Mouse (Mus musculus): ENCODE measurements around the gene Nckap5. TPM values are rescaled to one million over a fixed set of nuclear protein-coding genes. Genes with fewer than 3 reads are reported as not detected.

The Nckap5 gene
- polyA plus RNA-seq, 1 experiment from 2014 or later: 24.1 TPM

GRCm38 (mm10) chr1:126231199-126231598 is 599.4 kb downstream of the Nckap5 start:
- Histone ChIP-seq H3K4me2 (replicated peaks) (no peak overlapping the region), H3K9me3 (replicated peaks) (no peaks in the 10 kb centered on the region), H3K36me3 (no peaks in the 10 kb centered on the region), H3K9ac (no peak overlapping the region), H3K27ac (no peak overlapping the region), H3K4me1 (no peaks in the 10 kb centered on the region), H3K4me3 (no peak overlapping the region), H3K27me3 (no peaks in the 10 kb centered on the region)
- 78% methylated on average over 9 of the region's 9 CpGs for WGBS
- ATAC-seq (ENCODE audit: low FRiP score): no peak

- Histone ChIP-seq H3K4me1 (no peaks in the 10 kb centered on the region), H3K9me3 (replicated peaks) (no peaks in the 10 kb centered on the region), H3K4me2 (replicated peaks) (no peak overlapping the region), H3K4me3 (no peak overlapping the region), H3K36me3 (no peaks in the 10 kb centered on the region), H3K27me3 (no peaks in the 10 kb centered on the region), H3K9ac (no peak overlapping the region), H3K27ac (no peak overlapping the region)
- 86% methylated on average over 6 of the region's 6 CpGs for WGBS
- ATAC-seq (ENCODE audit: low FRiP score): no peak
Observed at GRCm38 (mm10) chr1:126210212-126210611, 620.4 kb downstream of the Nckap5 start.

GRCm38 (mm10) chr1:126209743-126210142 is 620.9 kb downstream of the Nckap5 start:
- H3K4me2 ChIP-seq (replicated peaks): no peak overlapping the region
- 85% methylated on average over 5 of the region's 5 CpGs for WGBS
- ATAC-seq (ENCODE audit: low FRiP score): no peak

GRCm38 (mm10) chr1:126209131-126209530 is 621.5 kb downstream of the Nckap5 start:
- no peaks in the 10 kb centered on the region for H3K9me3 ChIP-seq (replicated peaks)
- WGBS: 80% methylated on average over 7 of the region's 7 CpGs
- H3K4me1 ChIP-seq: no peaks in the 10 kb centered on the region
- H3K36me3 ChIP-seq: no peaks in the 10 kb centered on the region
- H3K27me3 ChIP-seq: no peaks in the 10 kb centered on the region
- H3K9ac ChIP-seq: no peak overlapping the region
- H3K4me2 ChIP-seq (replicated peaks): no peak overlapping the region
- ATAC-seq (ENCODE audit: low FRiP score): no peak
- H3K4me3 ChIP-seq: no peak overlapping the region
- H3K27ac ChIP-seq: no peak overlapping the region

More at GRCm38 (mm10) chr1:126209743-126210142, 620.9 kb downstream of the Nckap5 start:
- no peaks in the 10 kb centered on the region for H3K36me3 ChIP-seq
- H3K4me3 ChIP-seq: no peak overlapping the region
- H3K9me3 ChIP-seq (replicated peaks): no peaks in the 10 kb centered on the region
- no peaks in the 10 kb centered on the region for H3K4me1 ChIP-seq
- H3K9ac ChIP-seq: no peak overlapping the region
- no peak overlapping the region for H3K27ac ChIP-seq
- H3K27me3 ChIP-seq: no peaks in the 10 kb centered on the region

GRCm38 (mm10) chr1:126196937-126197336 is 633.7 kb downstream of the Nckap5 start:
- no peak overlapping the region for H3K9ac ChIP-seq
- no peaks in the 10 kb centered on the region for H3K4me1 ChIP-seq
- no peak overlapping the region for H3K27ac ChIP-seq
- no peaks in the 10 kb centered on the region for H3K36me3 ChIP-seq
- no peaks in the 10 kb centered on the region for H3K9me3 ChIP-seq (replicated peaks)
- H3K27me3 ChIP-seq: no peaks in the 10 kb centered on the region
- no peak for ATAC-seq (ENCODE audit: low FRiP score)
- H3K4me3 ChIP-seq: no peak overlapping the region
- no peak overlapping the region for H3K4me2 ChIP-seq (replicated peaks)

GRCm38 (mm10) chr1:126190353-126190752 is 640.2 kb downstream of the Nckap5 start:
- Histone ChIP-seq H3K27me3 (no peaks in the 10 kb centered on the region), H3K4me1 (no peaks in the 10 kb centered on the region), H3K9me3 (replicated peaks) (no peaks in the 10 kb centered on the region), H3K36me3 (no peaks in the 10 kb centered on the region), H3K27ac (no peak overlapping the region), H3K9ac (no peak overlapping the region), H3K4me2 (replicated peaks) (no peak overlapping the region), H3K4me3 (no peak overlapping the region)
- WGBS: 83% methylated on average over 4 of the region's 4 CpGs
- no peak for ATAC-seq (ENCODE audit: low FRiP score)

GRCm38 (mm10) chr1:126183751-126184150 is 646.8 kb downstream of the Nckap5 start:
- WGBS: 89% methylated on average over 7 of the region's 7 CpGs
- ATAC-seq (ENCODE audit: low FRiP score): no peak

GRCm38 (mm10) chr1:126168579-126168978 is 662.0 kb downstream of the Nckap5 start:
- Histone ChIP-seq H3K4me3 (no peak overlapping the region), H3K4me1 (peaks cover 9% of the 10 kb centered on the region), H3K9me3 (replicated peaks) (no peaks in the 10 kb centered on the region), H3K4me2 (replicated peaks) (no peak overlapping the region), H3K36me3 (no peaks in the 10 kb centered on the region), H3K27me3 (no peaks in the 10 kb centered on the region), H3K9ac (no peak overlapping the region), H3K27ac (no peak overlapping the region)
- 46% methylated on average over 1 of the region's 1 CpGs for WGBS
- 0 out of 2 replicates have a peak, but pooled peaks have one; percentile 37 for ATAC-seq (ENCODE audit: low FRiP score)

More at GRCm38 (mm10) chr1:126183751-126184150, 646.8 kb downstream of the Nckap5 start:
- H3K4me1 ChIP-seq: no peaks in the 10 kb centered on the region
- no peak overlapping the region for H3K9ac ChIP-seq
- H3K4me3 ChIP-seq: no peak overlapping the region
- no peaks in the 10 kb centered on the region for H3K27me3 ChIP-seq
- no peak overlapping the region for H3K4me2 ChIP-seq (replicated peaks)
- no peaks in the 10 kb centered on the region for H3K36me3 ChIP-seq
- H3K27ac ChIP-seq: no peak overlapping the region
- H3K9me3 ChIP-seq (replicated peaks): no peaks in the 10 kb centered on the region

- WGBS: 27% methylated on average over 2 of the region's 2 CpGs
- no peak overlapping the region for H3K27ac ChIP-seq
- peak; percentile 62 for ATAC-seq (ENCODE audit: low FRiP score)
- H3K36me3 ChIP-seq: no peaks in the 10 kb centered on the region
- H3K4me1 ChIP-seq: peaks cover 9% of the 10 kb centered on the region
- no peaks in the 10 kb centered on the region for H3K9me3 ChIP-seq (replicated peaks)
- H3K4me2 ChIP-seq (replicated peaks): no peak overlapping the region
- no peak overlapping the region for H3K4me3 ChIP-seq
- no peaks in the 10 kb centered on the region for H3K27me3 ChIP-seq
- H3K9ac ChIP-seq: no peak overlapping the region
Observed at GRCm38 (mm10) chr1:126168131-126168530, 662.5 kb downstream of the Nckap5 start.

GRCm38 (mm10) chr1:126167546-126167945 is 663.1 kb downstream of the Nckap5 start:
- peak overlapping the region; percentile 35; the same call in 1 of the 2 replicates for H3K27ac ChIP-seq
- no peak; the same call in 1 of the 2 replicates for ATAC-seq (ENCODE audit: low FRiP score)

GRCm38 (mm10) chr1:126159287-126159686 is 671.3 kb downstream of the Nckap5 start:
- ATAC-seq (ENCODE audit: low FRiP score): no peak

More at GRCm38 (mm10) chr1:126167546-126167945, 663.1 kb downstream of the Nckap5 start:
- H3K9ac ChIP-seq: no peak overlapping the region
- H3K4me2 ChIP-seq (replicated peaks): no peak overlapping the region
- 53% methylated on average over 7 of the region's 7 CpGs for WGBS
- H3K27me3 ChIP-seq: no peaks in the 10 kb centered on the region
- no peak overlapping the region for H3K4me3 ChIP-seq
- no peaks in the 10 kb centered on the region for H3K36me3 ChIP-seq
- no peaks in the 10 kb centered on the region for H3K9me3 ChIP-seq (replicated peaks)
- H3K4me1 ChIP-seq: peaks cover 9% of the 10 kb centered on the region

GRCm38 (mm10) chr1:126155816-126156215 is 674.8 kb downstream of the Nckap5 start:
- H3K27me3 ChIP-seq: no peaks in the 10 kb centered on the region
- whole genome bisulfite sequencing: 82% methylated on average over 5 of the region's 5 CpGs
- ATAC-seq (ENCODE audit: low FRiP score): no peak
- no peak overlapping the region for H3K4me2 ChIP-seq (replicated peaks)
- H3K27ac ChIP-seq: no peak overlapping the region
- H3K36me3 ChIP-seq: no peaks in the 10 kb centered on the region
- H3K4me3 ChIP-seq: no peak overlapping the region
- H3K4me1 ChIP-seq: no peaks in the 10 kb centered on the region
- H3K9me3 ChIP-seq (replicated peaks): no peaks in the 10 kb centered on the region
- no peak overlapping the region for H3K9ac ChIP-seq

More at GRCm38 (mm10) chr1:126159287-126159686, 671.3 kb downstream of the Nckap5 start:
- WGBS: 83% methylated on average over 6 of the region's 6 CpGs
- Histone ChIP-seq H3K9ac (no peak overlapping the region), H3K36me3 (no peaks in the 10 kb centered on the region), H3K4me3 (no peak overlapping the region), H3K9me3 (replicated peaks) (no peaks in the 10 kb centered on the region), H3K27me3 (no peaks in the 10 kb centered on the region), H3K4me2 (replicated peaks) (no peak overlapping the region), H3K27ac (no peak overlapping the region), H3K4me1 (no peaks in the 10 kb centered on the region)

GRCm38 (mm10) chr1:126153516-126154234 is 676.9 kb downstream of the Nckap5 start:
- Histone ChIP-seq H3K4me1 (no peaks in the 10 kb centered on the region), H3K9ac (no peak overlapping the region), H3K27me3 (no peaks in the 10 kb centered on the region), H3K36me3 (no peaks in the 10 kb centered on the region), H3K9me3 (replicated peaks) (no peaks in the 10 kb centered on the region), H3K4me2 (replicated peaks) (no peak overlapping the region), H3K27ac (no peak overlapping the region), H3K4me3 (no peak overlapping the region)
- WGBS: 82% methylated on average over 6 of the region's 6 CpGs
- ATAC-seq (ENCODE audit: low FRiP score): no peak
